Mouse (Mus musculus) hindbrain, postnatal 0 days (tissue): ENCODE measurements around the gene Csf2rb2. TPM values are rescaled to one million over a fixed set of nuclear protein-coding genes. Genes with fewer than 3 reads are reported as not detected.
"Not testable (repeated sequence)": the region's sequence is repeated elsewhere in the genome, so short reads cannot be mapped to it uniquely, and the experiment has no call there.

Experiments
- ATAC-seq: fragments of 200-750 bp; cut with Nextera tagmentation; 2 replicates; pipeline ENCODE4 v1.8.0; 2017; ENCODE audit warnings: mild to moderate bottlenecking, moderate TSS enrichment, moderate library complexity
- DNase-seq: peaks from one replicate; pipeline ENCODE4 v3.0.0-alpha.2; 2015; ENCODE audit warnings: low spot score
- H3K27ac ChIP-seq: fragments of 300-500 bp; sonication (generic); 2 replicates; pipeline ENCODE4 v1.5.1; 2014; ENCODE audit warnings: mild to moderate bottlenecking
- H3K27me3 ChIP-seq: fragments of 300-500 bp; sonication (generic); 2 replicates; pipeline ENCODE4 v1.6.1; 2014; ENCODE audit warnings: low read length, mixed read lengths; ENCODE audit not compliant: insufficient read depth
- H3K36me3 ChIP-seq: fragments of 300-500 bp; sonication (generic); 2 replicates; pipeline ENCODE4 v1.6.1; 2014; ENCODE audit warnings: low read length, mixed read lengths; ENCODE audit not compliant: insufficient read depth
- H3K4me1 ChIP-seq: fragments of 300-500 bp; sonication (generic); 2 replicates; pipeline ENCODE4 v1.6.1; 2014; ENCODE audit warnings: antibody characterized with exemption, low read length, mixed read lengths; ENCODE audit not compliant: insufficient read depth
- H3K4me2 ChIP-seq: fragments of 300-500 bp; sonication (generic); 2 replicates; pipeline ENCODE4 v1.6.1; 2014; ENCODE audit warnings: low read depth, mild to moderate bottlenecking, low read length, moderate library complexity, mixed read lengths
- H3K4me3 ChIP-seq: fragments of 300-500 bp; sonication (generic); 2 replicates; pipeline ENCODE4 v1.5.1; 2014; ENCODE audit warnings: low read length
- H3K9ac ChIP-seq: fragments of 300-500 bp; sonication (generic); replicated peaks from 2 replicates; pipeline ENCODE4 v1.6.1; 2014; ENCODE audit warnings: mild to moderate bottlenecking, low read length, moderate library complexity, mixed read lengths
- H3K9me3 ChIP-seq: fragments of 300-500 bp; sonication (generic); 2 replicates; pipeline ENCODE4 v1.6.1; 2016; ENCODE audit warnings: low read length, mixed read lengths
- CTCF ChIP-seq: IDR thresholded peaks from 2 replicates; pipeline ENCODE4 v1.5.1; 2016; ENCODE audit warnings: antibody characterized with exemption, control low read depth, low read depth
- WGBS: fragments of 180-500 bp; shearing (Covaris S2); extraction: QIAGEN DNeasy Blood & Tissue Kit; methylation state at CpG from one replicate; pipeline ENCODE4 v1.1.7; 2014; 5-methylcytosine and 5-hydroxymethylcytosine counted together
- polyA plus RNA-seq: library from polyadenylated mRNA; unstranded; fragments of >200 nt; fragmentation: Nextera tagmentation; extraction: Ambion mirVana; gene quantifications from 2 replicates; pipeline ENCODE4 v1.2.1, GENCODE M21; 2015
- total RNA-seq: library from RNA; depleted of rRNA; stranded (reverse); fragments of >200 nt; gene quantifications from 2 replicates; pipeline ENCODE4 v1.2.3, GENCODE M21; 2014

The Csf2rb2 gene
- total and polyA plus RNA-seq, 2 experiments from 2014 or later: 0.10 to 0.21 TPM

DNA sequence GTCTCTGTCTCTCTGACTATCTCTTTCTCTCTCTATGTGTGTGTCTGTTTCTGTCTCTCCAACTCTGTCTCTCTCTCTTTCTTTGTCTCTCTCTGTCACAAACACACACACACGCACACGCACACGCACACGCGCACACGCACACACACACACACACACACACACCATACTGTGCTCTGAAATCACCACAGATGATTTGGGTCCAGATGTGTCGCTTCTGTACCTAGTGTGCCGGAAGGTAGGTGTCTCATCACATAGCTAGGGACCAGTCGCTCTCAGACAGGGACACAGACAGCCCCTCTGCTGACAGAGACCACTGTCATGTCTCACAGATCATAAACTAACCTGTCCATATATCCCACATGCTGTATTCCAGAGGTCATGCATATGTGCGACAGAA lies 21.2 kb upstream of the Csf2rb2 start:
- no peaks in the 10 kb centered on the region for H3K4me1 ChIP-seq
- no peaks in the 10 kb centered on the region for H3K36me3 ChIP-seq
- no peak for TF ChIP-seq CTCF
- H3K4me2 ChIP-seq: no peak overlapping the region
- no peak overlapping the region for H3K4me3 ChIP-seq
- H3K9ac ChIP-seq: no peak overlapping the region
- H3K27ac ChIP-seq: no peak overlapping the region
- ATAC-seq (no peak), DNase-seq (no peak)
- H3K27me3 ChIP-seq: no peaks in the 10 kb centered on the region
- WGBS: 96% methylated on average over 10 of the region's 10 CpGs
- no peaks in the 10 kb centered on the region for H3K9me3 ChIP-seq

DNA sequence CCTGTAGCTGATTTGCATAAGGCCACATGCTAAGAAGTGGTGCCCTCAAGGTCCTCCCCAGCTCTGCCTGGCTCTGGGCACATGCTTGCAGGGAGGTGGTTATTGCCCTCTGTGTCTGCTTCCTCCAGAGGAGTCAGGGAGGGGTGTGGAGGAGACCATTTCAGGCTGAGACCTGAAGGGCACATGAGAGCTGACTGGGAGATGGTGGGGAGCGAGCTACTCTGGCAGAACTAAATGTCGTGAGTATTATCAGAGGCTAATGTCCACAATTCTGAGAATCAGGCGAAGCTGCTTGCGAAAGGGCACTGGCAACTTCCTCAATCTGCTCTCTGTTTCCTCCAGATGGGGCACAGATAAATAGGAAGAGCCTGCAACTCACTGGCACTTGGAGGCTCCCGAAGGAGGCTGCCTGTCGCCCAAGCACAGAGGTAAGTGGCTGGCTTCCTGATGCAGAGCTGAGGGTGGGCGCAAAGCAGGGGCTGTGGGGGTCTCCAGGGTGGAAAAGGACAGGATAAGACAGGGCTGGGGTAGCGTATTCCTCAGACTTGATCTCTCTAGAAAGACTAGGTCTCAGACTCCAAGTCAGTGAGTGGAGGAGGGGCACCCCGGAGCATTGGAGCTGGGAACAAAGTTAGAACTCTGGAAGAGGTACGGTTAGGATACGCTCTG lies 20.3 kb upstream of the Csf2rb2 start, which contains the start of gene Csf2rb:
Gene Csf2rb, plus strand, starts transcription at position 82 of the 669 bp plus-strand sequence.
- ATAC-seq (no peak), DNase-seq (no peak)
- Histone ChIP-seq H3K27me3 (no peaks in the 10 kb centered on the region), H3K4me3 (no peak within 1 kb of the TSS), H3K36me3 (no peaks in the 10 kb centered on the region), H3K9ac (no peak within 1 kb of the TSS), H3K9me3 (no peaks in the 10 kb centered on the region), H3K27ac (no peak within 1 kb of the TSS), H3K4me1 (no peaks in the 10 kb centered on the region), H3K4me2 (no peak within 1 kb of the TSS)
- no peak for TF ChIP-seq CTCF
- WGBS: 84% methylated on average over 11 of the region's 11 CpGs

DNA sequence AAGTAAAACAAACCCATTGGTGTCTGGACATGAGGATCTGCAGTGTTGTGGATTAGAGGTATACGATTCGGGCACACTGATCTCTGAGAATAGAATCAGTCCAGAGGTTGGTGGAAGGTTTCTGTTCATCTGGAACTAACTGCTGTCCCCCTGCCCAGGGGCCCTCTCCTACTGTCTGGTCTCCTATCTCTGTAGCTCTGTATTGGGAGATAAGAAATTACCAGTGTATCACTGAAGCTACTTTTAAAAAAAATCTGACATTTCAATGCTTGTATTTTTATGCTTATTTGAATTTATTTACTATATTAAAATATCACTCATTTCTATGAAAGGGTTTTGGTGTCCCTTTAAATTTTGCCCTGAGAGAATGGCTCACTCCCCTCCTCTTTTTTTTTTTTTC lies 18.8 kb upstream of the Csf2rb2 start:
- Histone ChIP-seq H3K9me3 (no peaks in the 10 kb centered on the region), H3K4me3 (no peak overlapping the region), H3K9ac (no peak overlapping the region), H3K36me3 (no peaks in the 10 kb centered on the region), H3K27ac (no peak overlapping the region), H3K27me3 (no peaks in the 10 kb centered on the region), H3K4me1 (no peaks in the 10 kb centered on the region), H3K4me2 (no peak overlapping the region)
- no peak for DNase-seq
- WGBS: 93% methylated on average over 2 of the region's 2 CpGs
- ATAC-seq: no peak
- no peak for TF ChIP-seq CTCF

DNA sequence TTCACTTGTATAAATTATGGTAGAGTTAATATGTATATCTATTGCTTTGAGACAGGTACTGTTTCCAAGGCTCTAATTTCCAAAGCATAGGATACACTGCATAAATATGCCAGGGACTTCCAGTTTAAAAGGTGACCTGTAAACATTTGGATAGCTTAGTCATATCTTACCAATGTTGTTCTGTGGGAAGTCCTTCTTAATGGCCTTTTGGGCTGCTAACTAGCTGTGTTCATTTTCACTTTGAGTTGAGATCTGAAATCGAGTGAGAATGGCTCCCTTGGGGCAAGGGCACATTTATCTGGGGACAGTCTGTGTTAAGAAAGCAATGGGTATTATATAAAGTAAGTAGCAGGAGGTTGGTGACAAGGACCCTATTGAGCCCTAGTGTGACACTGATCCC lies 17.8 kb upstream of the Csf2rb2 start:
- WGBS: 66% methylated on average over 1 of the region's 1 CpGs
- no peaks in the 10 kb centered on the region for H3K4me1 ChIP-seq
- H3K4me3 ChIP-seq: no peak overlapping the region

DNA sequence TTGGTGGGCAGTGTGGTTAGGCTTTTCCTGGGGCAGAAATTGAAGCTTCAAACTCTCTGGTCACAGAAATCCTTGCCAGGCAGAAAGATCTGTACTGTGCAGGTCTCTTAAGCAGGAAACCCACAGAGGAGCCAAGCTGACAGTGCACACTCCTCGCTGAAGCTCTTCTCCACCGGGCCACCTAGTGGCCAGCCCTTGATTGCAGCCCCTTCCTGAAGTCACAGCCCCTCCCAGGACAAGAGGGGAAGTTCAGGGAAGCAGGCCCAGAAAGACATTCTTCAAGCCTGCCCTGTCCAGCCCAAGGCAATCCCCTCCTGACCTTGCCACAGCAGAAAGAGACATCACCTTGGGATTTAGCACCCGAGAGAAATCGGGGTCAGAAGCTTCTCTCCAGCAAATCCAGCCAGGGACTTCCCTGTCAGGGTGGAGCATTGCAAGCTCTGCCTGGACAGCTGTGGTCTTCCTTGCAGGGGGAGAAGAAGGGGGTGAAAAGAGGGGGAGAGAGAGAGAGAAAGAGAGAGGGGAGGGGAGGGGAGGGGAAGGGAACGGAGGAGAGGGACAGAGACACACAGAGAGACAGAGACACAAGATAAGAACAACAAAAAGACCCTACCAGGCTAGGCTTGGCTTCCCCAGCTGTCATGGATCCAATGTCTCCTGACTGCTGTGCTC lies 15.4 kb upstream of the Csf2rb2 start:
- TF ChIP-seq CTCF: peak; percentile 95
- H3K36me3 ChIP-seq: no peaks in the 10 kb centered on the region
- H3K27ac ChIP-seq: no peak overlapping the region
- H3K4me1 ChIP-seq: no peaks in the 10 kb centered on the region
- H3K9ac ChIP-seq: no peak overlapping the region
- peak; percentile 81 for DNase-seq
- H3K27me3 ChIP-seq: no peaks in the 10 kb centered on the region
- H3K9me3 ChIP-seq: no peaks in the 10 kb centered on the region
- WGBS: 24% methylated on average over 5 of the region's 5 CpGs
- H3K4me3 ChIP-seq: no peak overlapping the region
- ATAC-seq: peak; percentile 76
- H3K4me2 ChIP-seq: no peak overlapping the region

More for the DNA sequence above, 17.8 kb upstream of the Csf2rb2 start:
- no peaks in the 10 kb centered on the region for H3K36me3 ChIP-seq
- H3K9ac ChIP-seq: no peak overlapping the region
- no peak overlapping the region for H3K4me2 ChIP-seq
- H3K27me3 ChIP-seq: no peaks in the 10 kb centered on the region
- no peak for ATAC-seq
- no peak for DNase-seq
- TF ChIP-seq CTCF: no peak
- H3K27ac ChIP-seq: no peak overlapping the region
- no peaks in the 10 kb centered on the region for H3K9me3 ChIP-seq

DNA sequence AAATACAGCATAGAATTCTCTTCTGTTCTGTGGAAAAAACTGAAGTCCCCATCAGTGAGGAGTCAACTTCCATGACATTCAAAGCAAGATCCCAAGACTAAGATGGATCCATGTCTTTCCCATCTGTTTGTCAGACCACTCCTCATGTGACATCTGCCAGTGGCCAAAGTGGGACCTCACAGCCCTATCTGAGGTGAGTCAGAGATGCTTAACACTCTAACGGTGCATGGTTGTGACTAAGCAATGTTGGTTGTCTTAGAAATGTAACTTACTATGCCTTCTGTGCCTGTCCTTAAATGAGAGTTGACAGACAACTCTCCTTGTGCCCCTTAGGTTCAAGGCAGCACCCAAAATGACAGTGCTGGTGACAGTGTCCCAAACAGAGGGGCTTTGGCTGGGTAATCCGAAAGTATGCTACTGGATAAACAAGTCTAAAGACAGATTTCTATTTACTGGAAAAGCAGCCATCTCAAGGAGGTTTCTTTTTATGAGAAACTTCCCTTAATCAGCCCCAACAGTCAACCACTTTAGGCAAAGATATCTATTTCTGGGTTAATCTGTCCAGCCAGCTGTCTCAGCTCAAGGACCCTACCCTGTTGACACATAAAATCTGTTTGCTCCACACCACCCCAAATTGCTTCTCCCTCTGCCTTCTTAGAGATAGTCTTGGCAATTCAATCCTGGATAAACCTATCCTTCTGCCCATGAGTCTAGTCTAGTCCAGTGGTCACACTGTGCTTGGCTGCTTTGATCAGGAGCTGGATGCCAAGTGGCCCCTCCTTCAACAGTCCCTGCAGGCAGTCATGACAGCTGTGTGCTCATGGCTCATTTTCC lies 13.0 kb upstream of the Csf2rb2 start:
- H3K9ac ChIP-seq, H3K36me3 ChIP-seq, H3K4me2 ChIP-seq, H3K27me3 ChIP-seq, H3K4me1 ChIP-seq, H3K27ac ChIP-seq, ATAC-seq, H3K9me3 ChIP-seq, H3K4me3 ChIP-seq: not testable (repeated sequence)
- 89% methylated on average over 2 of the region's 2 CpGs for WGBS
- DNase-seq: peak; percentile 18

DNA sequence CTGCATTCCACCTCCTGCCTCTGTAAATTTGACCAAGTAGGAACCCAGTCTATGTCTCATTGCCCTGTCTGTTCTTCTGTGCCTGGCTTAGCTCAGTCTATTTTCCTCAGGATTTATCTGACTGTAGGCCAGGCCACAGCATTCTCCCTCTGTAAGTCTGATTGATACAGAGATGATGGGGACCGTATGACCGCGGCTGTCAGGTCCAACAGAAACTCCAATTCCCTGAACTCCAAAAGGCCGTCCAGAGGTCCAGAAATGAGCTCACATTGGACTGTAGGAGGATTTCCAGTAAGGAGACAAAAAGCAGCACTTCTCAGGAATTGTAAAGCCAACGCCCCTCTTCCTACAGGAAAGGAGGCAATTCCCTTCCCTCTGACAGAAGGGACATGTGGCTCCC lies 8.1 kb upstream of the Csf2rb2 start:
- H3K4me1 ChIP-seq, DNase-seq, H3K27me3 ChIP-seq, H3K4me3 ChIP-seq, H3K4me2 ChIP-seq, H3K27ac ChIP-seq, H3K36me3 ChIP-seq, H3K9me3 ChIP-seq, ATAC-seq, H3K9ac ChIP-seq: not testable (repeated sequence)
- WGBS: 88% methylated on average over 5 of the region's 5 CpGs

DNA sequence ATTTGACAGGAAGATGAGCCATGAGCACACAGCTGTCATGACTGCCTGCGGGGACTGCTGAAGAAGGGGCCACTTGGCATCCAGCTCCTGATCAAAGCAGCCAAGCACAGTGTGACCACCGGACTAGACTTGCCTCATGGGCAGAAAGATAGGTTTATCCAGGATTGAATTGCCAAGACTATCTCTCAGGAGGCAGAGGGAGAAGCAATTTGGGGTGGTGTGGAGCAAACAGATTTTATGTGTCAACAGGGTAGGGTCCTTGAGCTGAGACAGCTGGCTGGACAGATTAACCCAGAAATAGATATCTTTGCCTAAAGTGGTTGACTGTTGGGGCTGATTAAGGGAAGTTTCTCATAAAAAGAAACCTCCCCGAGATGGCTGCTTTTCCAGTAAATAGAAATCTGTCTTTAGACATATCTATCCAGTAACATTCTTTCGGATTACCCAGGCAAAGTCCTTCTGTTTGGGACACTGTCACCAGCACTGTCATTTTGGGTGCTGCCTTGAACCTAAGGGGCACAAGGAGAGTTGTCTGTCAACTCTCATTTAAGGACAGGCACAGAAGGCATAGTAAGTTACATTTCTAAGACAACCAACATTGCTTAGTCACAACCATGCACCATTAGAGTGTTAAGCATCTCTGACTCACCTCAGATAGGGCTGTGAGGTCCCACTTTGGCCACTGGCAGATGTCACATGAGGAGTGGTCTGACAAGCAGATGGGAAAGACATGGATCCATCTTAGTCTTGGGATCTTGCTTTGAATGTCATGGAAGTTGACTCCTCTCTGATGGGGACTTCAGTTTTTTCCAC lies 7.1 kb upstream of the Csf2rb2 start:
- H3K4me2 ChIP-seq, H3K36me3 ChIP-seq, H3K9ac ChIP-seq, H3K9me3 ChIP-seq, ATAC-seq, H3K4me3 ChIP-seq, H3K27me3 ChIP-seq, H3K27ac ChIP-seq, H3K4me1 ChIP-seq: not testable (repeated sequence)
- DNase-seq: peak; percentile 48
- WGBS: 55% methylated on average over 4 of the region's 4 CpGs
